Mouse (Mus musculus): ENCODE measurements at regions not wholly inside any gene's neighbourhood (a gene's known extent, or its start where the extent isn't known, plus 50 kb on each side); places are given as distances from the start of the nearest gene placed in this dataset.

DNA sequence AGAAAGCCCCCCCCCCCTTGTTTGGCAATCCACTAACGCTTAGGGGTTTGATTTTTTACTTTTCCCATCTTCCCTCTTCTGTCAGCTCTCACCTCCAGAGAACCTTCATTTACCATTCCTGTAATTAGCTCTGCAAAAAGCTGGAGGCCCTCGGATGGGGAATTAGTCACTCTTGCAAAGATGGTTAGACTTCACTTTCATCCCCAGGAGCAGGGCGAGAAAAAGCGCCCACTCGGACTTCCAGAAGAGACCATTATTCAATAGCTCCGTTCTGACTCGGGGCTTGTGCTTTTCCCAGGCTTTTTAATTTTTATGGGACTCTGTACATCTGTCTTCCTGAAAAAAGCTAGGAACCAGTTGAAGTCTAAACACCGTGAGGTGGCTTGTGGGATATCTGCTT lies 73.7 kb upstream of the Map4k3 start:
- Histone ChIP-seq H3K9me3 (ENCODE audit: control insufficient read depth, low read length) (no peaks in the 10 kb centered on the region), H3K36me3 (ENCODE audit: control insufficient read depth, insufficient read depth, low read length) (no peaks in the 10 kb centered on the region), H3K4me1 (ENCODE audit: control insufficient read depth, insufficient read depth, low read length) (peaks cover 27% of the 10 kb centered on the region), H3K4me2 (replicated peaks; ENCODE audit: low read depth, low read length, severe bottlenecking) (peak overlapping the region; percentile 43), H3K9ac (ENCODE audit: low read depth, low read length, severe bottlenecking) (0 out of 2 replicates have a peak overlapping the region, but pooled peaks have one; percentile 36), H3K27ac (replicated peaks; ENCODE audit: low read depth, low read length) (peak overlapping the region; percentile 80), H3K27me3 (ENCODE audit: control insufficient read depth, insufficient read depth, low read length) (no peaks in the 10 kb centered on the region), H3K4me3 (replicated peaks; ENCODE audit: low read length) (peak overlapping the region; percentile 5; the same call in 1 of the 2 replicates)
- peak; percentile 42 for ATAC-seq (ENCODE audit: low FRiP score, low read depth)
- DNase-seq (ENCODE audit: low spot score): no peak
- TF ChIP-seq POLR2A (IDR thresholded peaks at IDR 0.05; ENCODE audit: borderline replicate concordance, extremely low read depth, insufficient read depth, insufficient read length): no peak
- WGBS: 10% methylated on average over 8 of the region's 8 CpGs

DNA sequence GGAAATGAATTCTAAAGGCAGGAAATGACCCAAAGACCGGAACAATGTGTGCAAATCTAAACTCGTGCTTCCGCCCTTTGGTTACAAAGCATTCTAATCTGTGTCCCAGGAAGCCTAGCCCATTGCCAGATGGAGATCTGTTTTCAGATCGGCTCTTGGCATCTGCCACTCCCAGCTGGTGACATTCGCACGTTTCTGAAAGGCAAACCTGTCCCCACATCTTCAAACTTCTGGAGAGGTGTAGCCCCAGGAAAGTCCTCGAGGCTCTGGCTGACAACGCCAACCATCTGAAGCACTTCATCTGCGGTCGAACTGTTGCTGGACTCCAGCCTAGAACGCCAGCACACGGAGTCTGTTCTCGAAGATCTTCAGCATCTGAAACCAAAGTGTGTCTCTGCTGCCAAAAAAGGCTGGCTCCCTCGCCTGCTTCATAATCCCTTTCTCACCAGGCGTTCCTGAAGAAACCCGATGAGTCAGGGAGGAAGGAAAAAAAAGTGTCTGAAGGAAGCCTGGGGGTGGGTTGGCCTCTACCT lies 73.2 kb upstream of the Map4k3 start:
- no peak for TF ChIP-seq POLR2A (IDR thresholded peaks at IDR 0.05; ENCODE audit: borderline replicate concordance, extremely low read depth, insufficient read depth, insufficient read length)
- Histone ChIP-seq H3K4me2 (replicated peaks; ENCODE audit: low read depth, low read length, severe bottlenecking) (peak overlapping the region; percentile 43), H3K4me1 (ENCODE audit: control insufficient read depth, insufficient read depth, low read length) (peaks cover 27% of the 10 kb centered on the region), H3K27ac (replicated peaks; ENCODE audit: low read depth, low read length) (peak overlapping the region; percentile 80), H3K36me3 (ENCODE audit: control insufficient read depth, insufficient read depth, low read length) (no peaks in the 10 kb centered on the region), H3K4me3 (replicated peaks; ENCODE audit: low read length) (peak overlapping the region; percentile 5; the same call in 1 of the 2 replicates), H3K9me3 (ENCODE audit: control insufficient read depth, low read length) (no peaks in the 10 kb centered on the region), H3K27me3 (ENCODE audit: control insufficient read depth, insufficient read depth, low read length) (no peaks in the 10 kb centered on the region), H3K9ac (ENCODE audit: low read depth, low read length, severe bottlenecking) (0 out of 2 replicates have a peak overlapping the region, but pooled peaks have one; percentile 36)
- DNase-seq (ENCODE audit: low spot score) (peak; percentile 89), ATAC-seq (ENCODE audit: low FRiP score, low read depth) (peak; percentile 73)
- 12% methylated on average over 16 of the region's 16 CpGs for WGBS

GRCm38 (mm10) chr17:80800877-80801276 lies 72.6 kb upstream of the Map4k3 start:
- ATAC-seq (ENCODE audit: low FRiP score, low read depth): no peak

GRCm38 (mm10) chr17:80800454-80800853 lies 72.2 kb upstream of the Map4k3 start:
- WGBS: 59% methylated on average over 5 of the region's 5 CpGs
- TF ChIP-seq POLR2A (IDR thresholded peaks at IDR 0.05; ENCODE audit: borderline replicate concordance, extremely low read depth, insufficient read depth, insufficient read length): no peak
- H3K4me2 ChIP-seq (replicated peaks; ENCODE audit: low read depth, low read length, severe bottlenecking): no peak overlapping the region

More at GRCm38 (mm10) chr17:80800877-80801276, 72.6 kb upstream of the Map4k3 start:
- Histone ChIP-seq H3K27me3 (ENCODE audit: control insufficient read depth, insufficient read depth, low read length) (no peaks in the 10 kb centered on the region), H3K36me3 (ENCODE audit: control insufficient read depth, insufficient read depth, low read length) (no peaks in the 10 kb centered on the region), H3K9ac (ENCODE audit: low read depth, low read length, severe bottlenecking) (no peak overlapping the region), H3K27ac (replicated peaks; ENCODE audit: low read depth, low read length) (peak overlapping the region; percentile 80), H3K9me3 (ENCODE audit: control insufficient read depth, low read length) (no peaks in the 10 kb centered on the region), H3K4me3 (replicated peaks; ENCODE audit: low read length) (no peak overlapping the region), H3K4me2 (replicated peaks; ENCODE audit: low read depth, low read length, severe bottlenecking) (peak overlapping the region; percentile 43; the same call in 1 of the 2 replicates), H3K4me1 (ENCODE audit: control insufficient read depth, insufficient read depth, low read length) (peaks cover 27% of the 10 kb centered on the region)
- TF ChIP-seq POLR2A (IDR thresholded peaks at IDR 0.05; ENCODE audit: borderline replicate concordance, extremely low read depth, insufficient read depth, insufficient read length): no peak
- 63% methylated on average over 13 of the region's 13 CpGs for WGBS
- no peak for DNase-seq (ENCODE audit: low spot score)

DNA sequence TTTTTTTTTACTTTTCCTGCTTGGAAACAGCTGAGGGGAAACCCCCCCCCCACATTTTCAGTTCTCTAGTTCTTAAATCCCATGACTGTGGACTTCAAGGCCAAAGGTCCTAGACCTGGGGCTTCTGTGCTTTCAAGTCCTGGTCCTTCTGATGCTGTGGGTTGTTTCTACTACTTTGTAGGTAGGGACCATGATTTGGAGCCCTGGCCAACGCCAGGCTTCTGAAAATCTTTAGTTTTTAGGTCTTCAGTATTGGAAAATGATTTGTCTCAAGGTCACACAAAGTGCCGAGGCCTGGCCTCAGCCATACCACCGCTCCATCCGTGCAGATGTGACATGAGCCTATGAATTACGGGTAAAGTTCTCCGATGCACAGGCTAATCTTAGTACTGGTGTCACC lies 70.8 kb upstream of the Map4k3 start:
- no peak overlapping the region for H3K4me3 ChIP-seq (replicated peaks; ENCODE audit: low read length)
- H3K4me1 ChIP-seq (ENCODE audit: control insufficient read depth, insufficient read depth, low read length): peaks cover 32% of the 10 kb centered on the region
- DNase-seq (ENCODE audit: low spot score): no peak
- TF ChIP-seq POLR2A (IDR thresholded peaks at IDR 0.05; ENCODE audit: borderline replicate concordance, extremely low read depth, insufficient read depth, insufficient read length): no peak
- no peak overlapping the region for H3K9ac ChIP-seq (ENCODE audit: low read depth, low read length, severe bottlenecking)
- H3K27me3 ChIP-seq (ENCODE audit: control insufficient read depth, insufficient read depth, low read length): no peaks in the 10 kb centered on the region
- no peak overlapping the region for H3K27ac ChIP-seq (replicated peaks; ENCODE audit: low read depth, low read length)
- WGBS: 93% methylated on average over 6 of the region's 6 CpGs
- no peaks in the 10 kb centered on the region for H3K36me3 ChIP-seq (ENCODE audit: control insufficient read depth, insufficient read depth, low read length)
- H3K4me2 ChIP-seq (replicated peaks; ENCODE audit: low read depth, low read length, severe bottlenecking): no peak overlapping the region
- ATAC-seq (ENCODE audit: low FRiP score, low read depth): no peak
- no peaks in the 10 kb centered on the region for H3K9me3 ChIP-seq (ENCODE audit: control insufficient read depth, low read length)

More at GRCm38 (mm10) chr17:80800454-80800853, 72.2 kb upstream of the Map4k3 start:
- Histone ChIP-seq H3K9ac (ENCODE audit: low read depth, low read length, severe bottlenecking) (no peak overlapping the region), H3K36me3 (ENCODE audit: control insufficient read depth, insufficient read depth, low read length) (no peaks in the 10 kb centered on the region), H3K27ac (replicated peaks; ENCODE audit: low read depth, low read length) (peak overlapping the region; percentile 80; the same call in 1 of the 2 replicates), H3K27me3 (ENCODE audit: control insufficient read depth, insufficient read depth, low read length) (no peaks in the 10 kb centered on the region), H3K4me3 (replicated peaks; ENCODE audit: low read length) (no peak overlapping the region), H3K4me1 (ENCODE audit: control insufficient read depth, insufficient read depth, low read length) (peaks cover 28% of the 10 kb centered on the region), H3K9me3 (ENCODE audit: control insufficient read depth, low read length) (no peaks in the 10 kb centered on the region)
- DNase-seq (ENCODE audit: low spot score) (no peak), ATAC-seq (ENCODE audit: low FRiP score, low read depth) (no peak)
